Mouse (Mus musculus): ENCODE results near the gene Mup5. TPM values are rescaled to one million over a fixed set of nuclear protein-coding genes. Genes with fewer than 3 reads are reported as not detected.

Gene Mup5
- polyA plus RNA-seq (2017; shearing (Covaris generic)) = not detected

DNA sequence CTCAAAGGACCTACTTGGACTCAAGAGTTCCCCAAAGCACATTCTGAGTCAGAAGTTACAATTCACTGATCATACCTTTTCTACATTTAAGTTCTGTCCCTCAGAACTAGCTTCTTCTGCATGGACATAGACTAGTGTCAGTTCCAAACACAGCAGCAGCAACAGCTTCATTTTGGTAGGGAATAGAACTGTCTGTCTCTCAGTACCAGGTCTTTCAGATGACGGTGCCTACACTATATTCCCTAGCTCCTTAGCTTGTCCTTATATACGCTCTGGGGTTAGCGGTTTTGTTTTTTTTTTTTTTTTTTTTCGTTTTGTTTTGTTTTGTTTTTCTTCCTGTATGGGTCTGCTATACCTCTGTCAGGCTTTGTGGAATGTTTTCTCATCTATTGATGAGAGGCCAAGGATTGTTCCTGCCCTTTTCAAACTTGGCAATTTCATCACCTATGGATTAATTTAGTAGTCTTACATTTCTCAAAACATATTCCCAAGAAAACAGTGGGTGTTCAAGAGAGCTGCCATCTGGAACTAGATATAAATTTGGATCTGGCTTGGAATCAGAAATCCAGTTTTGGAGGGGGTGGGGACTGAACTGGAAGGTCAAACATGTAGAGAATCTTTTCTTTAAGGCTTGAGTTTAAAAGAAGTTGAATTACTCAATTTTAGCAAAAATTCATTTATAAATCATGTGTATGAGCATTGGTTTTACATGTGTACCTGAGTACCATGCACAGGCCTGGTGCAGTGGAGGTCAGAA, at the start of gene Mup5:
TSS of gene Mup5 (minus strand) at position 282 of the 757 bp plus-strand sequence.

DNA sequence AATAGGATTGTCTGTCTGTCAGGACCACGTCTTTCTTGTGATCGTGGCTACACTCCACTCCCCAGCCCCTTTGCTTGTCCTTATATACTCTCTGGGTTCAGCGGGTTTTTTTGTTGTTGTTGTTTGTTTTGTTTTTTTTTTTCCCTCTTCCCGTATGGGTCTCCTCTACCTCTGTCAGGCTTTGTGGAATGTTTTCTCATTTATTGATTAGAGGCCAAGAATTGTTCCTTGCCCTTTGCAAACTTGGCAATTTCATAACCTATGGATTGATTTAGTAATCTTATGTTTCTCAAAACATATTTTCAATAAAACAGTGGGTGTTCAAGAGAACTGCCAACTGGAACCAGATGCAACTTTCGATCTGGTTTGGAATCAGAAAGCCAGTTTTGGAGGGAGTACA, 52.9 kb downstream of the Mup5 start, which contains the start of gene Mup19:
TSS of gene Mup19 (minus strand) at position 101 of the 400 bp plus-strand sequence.

Other genes with a start within 250 kb of the Mup5 start
- gene Mup17, start 239.4 kb downstream of the Mup5 start, polyA plus RNA-seq (2017; shearing (Covaris generic)) = not detected
- not detected for gene Mup18, start 161.1 kb downstream of the Mup5 start, polyA plus RNA-seq (2017; shearing (Covaris generic))
- gene Mup19, start 53.0 kb downstream of the Mup5 start, polyA plus RNA-seq (2017; shearing (Covaris generic)) = not detected
- gene Mup20, start 218.9 kb upstream of the Mup5 start, polyA plus RNA-seq (2017; shearing (Covaris generic)) = not detected

Data from inflammation-experienced regulatory T-cells, adult 16 weeks (primary cell).